Mouse (Mus musculus): ENCODE data around the gene Pus10.

The Pus10 gene

GRCm38 (mm10) chr11:23665311-23665786, at the start of gene Pus10:
Gene Pus10, plus strand, starts transcription at chr11:23665674.
- peak; percentile 64 to 66 for DNase-seq

- no peak for DNase-seq
Measured at GRCm38 (mm10) chr11:23618995-23619394, 46.5 kb upstream of the Pus10 start.

GRCm38 (mm10) chr11:23630664-23631063, 34.8 kb upstream of the Pus10 start:
- no peak for DNase-seq

GRCm38 (mm10) chr11:23632945-23633878, 32.3 kb upstream of the Pus10 start, which contains the start of gene 0610010F05Rik:
Gene 0610010F05Rik, minus strand, starts transcription at chr11:23633639.
- peak; percentile 65 to 74 for DNase-seq

- no peak for DNase-seq
Measured at GRCm38 (mm10) chr11:23633879-23634215, 31.6 kb upstream of the Pus10 start.

GRCm38 (mm10) chr11:23634573-23634972, 30.9 kb upstream of the Pus10 start:
- no peak for DNase-seq

GRCm38 (mm10) chr11:23647431-23647830, 18.0 kb upstream of the Pus10 start:
- no peak for DNase-seq

- DNase-seq = no peak
Measured at GRCm38 (mm10) chr11:23647835-23648234, 17.6 kb upstream of the Pus10 start.

- DNase-seq = no peak
Measured at GRCm38 (mm10) chr11:23653666-23654065, 11.8 kb upstream of the Pus10 start.

- no peak for DNase-seq
Measured at GRCm38 (mm10) chr11:23657791-23658190, 7.7 kb upstream of the Pus10 start.

- DNase-seq = no peak
Measured at GRCm38 (mm10) chr11:23664232-23664631, 1.2 kb upstream of the Pus10 start.

- DNase-seq = peak; percentile 88 to 90
Measured at GRCm38 (mm10) chr11:23665798-23666501, 476 bp downstream of the Pus10 start, which contains the start of gene Pex13. Gene Pex13, minus strand, starts transcription at chr11:23665959.

GRCm38 (mm10) chr11:23666526-23666925, 1.1 kb downstream of the Pus10 start:
- no peak for DNase-seq

GRCm38 (mm10) chr11:23667128-23667527, 1.7 kb downstream of the Pus10 start:
- DNase-seq = no peak

GRCm38 (mm10) chr11:23672256-23672749, 6.8 kb downstream of the Pus10 start:
- no peak for DNase-seq

GRCm38 (mm10) chr11:23676100-23676499, 10.6 kb downstream of the Pus10 start:
- no peak for DNase-seq

- DNase-seq = peak in 1 of 2 experiments; percentile 62
Measured at GRCm38 (mm10) chr11:23679044-23679642, 13.7 kb downstream of the Pus10 start.

GRCm38 (mm10) chr11:23680435-23680950, 15.0 kb downstream of the Pus10 start:
- no peak for DNase-seq

GRCm38 (mm10) chr11:23682561-23682960, 17.1 kb downstream of the Pus10 start:
- no peak for DNase-seq

- no peak for DNase-seq
Measured at GRCm38 (mm10) chr11:23686671-23687070, 21.2 kb downstream of the Pus10 start.

GRCm38 (mm10) chr11:23688060-23688459, 22.6 kb downstream of the Pus10 start:
- DNase-seq = no peak

- no peak for DNase-seq
Measured at GRCm38 (mm10) chr11:23693286-23693685, 27.8 kb downstream of the Pus10 start.

GRCm38 (mm10) chr11:23695847-23696246, 30.4 kb downstream of the Pus10 start:
- DNase-seq = no peak

All from kidney, adult 8-10 months (tissue).